Mouse (Mus musculus) hematopoietic multipotent progenitor cell, adult 10-12 weeks (in vitro differentiated cells): ENCODE data around the gene St6galnac5. TPM values are rescaled to one million over a fixed set of nuclear protein-coding genes. Genes with fewer than 3 reads are reported as not detected.

Experiments used
- polyA plus RNA-seq: library from polyadenylated mRNA; stranded (reverse); fragments of >175 nt; gene quantifications from 2 replicates; pipeline ENCODE4 v1.2.3, GENCODE M21; 2012; ENCODE audit warnings: low replicate concordance

Gene St6galnac5
- not detected in 2 replicates for polyA plus RNA-seq

GRCm38 (mm10) chr3:152981988-152982387 is at the start of gene St6galnac5:
St6galnac5 (minus strand) TSS chr3:152982246.

